Mouse (Mus musculus) cerebellum, adult 18-20 months (tissue): ENCODE measurements around the gene Zfp36l1.

Experiments used
- DNase-seq, 2 experiments: peaks; one replicate each; pipeline ENCODE4 v3.0.0; 2021

Gene Zfp36l1

GRCm38 (mm10) chr12:80112852-80113551, at the start of gene Zfp36l1:
Zfp36l1 (minus strand) TSS chr12:80113013.
- peak in 1 of 2 experiments; percentile 41 for DNase-seq

GRCm38 (mm10) chr12:80162448-80162847, 49.6 kb upstream of the Zfp36l1 start:
- DNase-seq = no peak

GRCm38 (mm10) chr12:80157675-80158074, 44.9 kb upstream of the Zfp36l1 start:
- DNase-seq = peak in 1 of 2 experiments; percentile 37

- DNase-seq = peak; percentile 53 to 58
Measured at GRCm38 (mm10) chr12:80153687-80154326, 41.0 kb upstream of the Zfp36l1 start.

GRCm38 (mm10) chr12:80153078-80153477, 40.3 kb upstream of the Zfp36l1 start:
- DNase-seq = no peak

GRCm38 (mm10) chr12:80151821-80152220, 39.0 kb upstream of the Zfp36l1 start:
- DNase-seq = no peak

- no peak for DNase-seq
Measured at GRCm38 (mm10) chr12:80150624-80151023, 37.8 kb upstream of the Zfp36l1 start.

GRCm38 (mm10) chr12:80147563-80148214, 34.9 kb upstream of the Zfp36l1 start:
- no peak for DNase-seq

- DNase-seq = peak; percentile 68 to 72
Measured at GRCm38 (mm10) chr12:80146227-80147223, 33.7 kb upstream of the Zfp36l1 start.

GRCm38 (mm10) chr12:80145365-80145764, 32.6 kb upstream of the Zfp36l1 start:
- no peak for DNase-seq

GRCm38 (mm10) chr12:80144846-80145245, 32.0 kb upstream of the Zfp36l1 start:
- DNase-seq = no peak

- DNase-seq = peak; percentile 31 to 65
Measured at GRCm38 (mm10) chr12:80141470-80141869, 28.7 kb upstream of the Zfp36l1 start.

GRCm38 (mm10) chr12:80141011-80141410, 28.2 kb upstream of the Zfp36l1 start:
- no peak for DNase-seq

- DNase-seq = no peak
Measured at GRCm38 (mm10) chr12:80137744-80138143, 24.9 kb upstream of the Zfp36l1 start.

- no peak for DNase-seq
Measured at GRCm38 (mm10) chr12:80137246-80137645, 24.4 kb upstream of the Zfp36l1 start.

GRCm38 (mm10) chr12:80136264-80136930, 23.6 kb upstream of the Zfp36l1 start:
- DNase-seq = no peak

- DNase-seq = no peak
Measured at GRCm38 (mm10) chr12:80135173-80135572, 22.4 kb upstream of the Zfp36l1 start.

- no peak for DNase-seq
Measured at GRCm38 (mm10) chr12:80133011-80133545, 20.3 kb upstream of the Zfp36l1 start.

GRCm38 (mm10) chr12:80132250-80133003, 19.6 kb upstream of the Zfp36l1 start:
- DNase-seq = peak; percentile 72 to 90

GRCm38 (mm10) chr12:80131359-80132249, 18.8 kb upstream of the Zfp36l1 start:
- DNase-seq = no peak
